Mouse (Mus musculus): ENCODE results near the gene Nsfl1c.
"Not testable (repeated sequence)": the region's sequence is repeated elsewhere in the genome, so short reads cannot be mapped to it uniquely, and the experiment has no call there.

Gene Nsfl1c

GRCm38 (mm10) chr2:151494035-151494803 lies at the start of gene Nsfl1c:
Nsfl1c (plus strand) TSS chr2:151494182.
- peak; percentile 94 for DNase-seq

- not testable (repeated sequence) for DNase-seq
These were observed 17.9 kb upstream of the Nsfl1c start, which contains the start of gene 4921509C19Rik for GRCm38 (mm10) chr2:151476053-151476452. 4921509C19Rik (minus strand) TSS chr2:151476153.

GRCm38 (mm10) chr2:151486496-151486895 lies 7.5 kb upstream of the Nsfl1c start:
- no peak for DNase-seq

GRCm38 (mm10) chr2:151498358-151498757 lies 4.4 kb downstream of the Nsfl1c start:
- no peak for DNase-seq

GRCm38 (mm10) chr2:151500442-151501007 lies 6.5 kb downstream of the Nsfl1c start:
- DNase-seq: no peak

- no peak for DNase-seq
These were observed 10.2 kb downstream of the Nsfl1c start for GRCm38 (mm10) chr2:151504226-151504625.

GRCm38 (mm10) chr2:151512199-151512598 lies 18.2 kb downstream of the Nsfl1c start:
- peak; percentile 60 for DNase-seq

- peak; percentile 72 for DNase-seq
These were observed 19.7 kb downstream of the Nsfl1c start for GRCm38 (mm10) chr2:151513525-151514285.

GRCm38 (mm10) chr2:151519000-151519399 lies 25.0 kb downstream of the Nsfl1c start:
- no peak for DNase-seq

GRCm38 (mm10) chr2:151524324-151525041 lies 30.5 kb downstream of the Nsfl1c start:
- peak; percentile 16 for DNase-seq

- no peak for DNase-seq
These were observed 31.5 kb downstream of the Nsfl1c start for GRCm38 (mm10) chr2:151525520-151525919.

- no peak for DNase-seq
These were observed 34.1 kb downstream of the Nsfl1c start for GRCm38 (mm10) chr2:151528066-151528465.

- no peak for DNase-seq
These were observed 35.2 kb downstream of the Nsfl1c start for GRCm38 (mm10) chr2:151529169-151529568.

GRCm38 (mm10) chr2:151530378-151531230 lies 36.6 kb downstream of the Nsfl1c start:
- no peak for DNase-seq

- peak; percentile 40 for DNase-seq
These were observed 39.6 kb downstream of the Nsfl1c start for GRCm38 (mm10) chr2:151533632-151534031.

- DNase-seq: peak; percentile 26
These were observed 42.1 kb downstream of the Nsfl1c start for GRCm38 (mm10) chr2:151535961-151536617.

GRCm38 (mm10) chr2:151536618-151536974 lies 42.6 kb downstream of the Nsfl1c start:
- DNase-seq: peak; percentile 64

GRCm38 (mm10) chr2:151538646-151539045 lies 44.7 kb downstream of the Nsfl1c start:
- peak; percentile 61 for DNase-seq

GRCm38 (mm10) chr2:151542323-151543062 lies 48.5 kb downstream of the Nsfl1c start, which contains the start of gene Fkbp1a:
Fkbp1a (plus strand) TSS chr2:151542483.
- DNase-seq: peak; percentile 97
